Mouse (Mus musculus) adrenal gland, postnatal 25 days (tissue): ENCODE results near the gene Syce2. TPM values are rescaled to one million over a fixed set of nuclear protein-coding genes. Genes with fewer than 3 reads are reported as not detected.
A peak's percentile ranks its signal among the peaks of the same experiment; 100 is the strongest.

Experiments
- DNase-seq: peaks from one replicate; pipeline ENCODE4 v3.0.0; 2021; ENCODE audit warnings: mixed read lengths
- microRNA-seq, 2 experiments: library from miRNA; unstranded; fragments of <30 nt; microRNA quantifications; one replicate each; pipeline ENCODE4 v1.2.0; 2021
- total RNA-seq: library from RNA; stranded (reverse); gene quantifications from 2 replicates; pipeline ENCODE4 v1.2.3, GENCODE M21; 2021

Gene Syce2
- total RNA-seq, 1 experiment from 2014 or later: 10.6 TPM

GRCm38 (mm10) chr8:84928456-84929306, 56.8 kb downstream of the Syce2 start:
- DNase-seq: peak; percentile 78

GRCm38 (mm10) chr8:84930582-84930981, 58.7 kb downstream of the Syce2 start:
- no peak for DNase-seq

DNA sequence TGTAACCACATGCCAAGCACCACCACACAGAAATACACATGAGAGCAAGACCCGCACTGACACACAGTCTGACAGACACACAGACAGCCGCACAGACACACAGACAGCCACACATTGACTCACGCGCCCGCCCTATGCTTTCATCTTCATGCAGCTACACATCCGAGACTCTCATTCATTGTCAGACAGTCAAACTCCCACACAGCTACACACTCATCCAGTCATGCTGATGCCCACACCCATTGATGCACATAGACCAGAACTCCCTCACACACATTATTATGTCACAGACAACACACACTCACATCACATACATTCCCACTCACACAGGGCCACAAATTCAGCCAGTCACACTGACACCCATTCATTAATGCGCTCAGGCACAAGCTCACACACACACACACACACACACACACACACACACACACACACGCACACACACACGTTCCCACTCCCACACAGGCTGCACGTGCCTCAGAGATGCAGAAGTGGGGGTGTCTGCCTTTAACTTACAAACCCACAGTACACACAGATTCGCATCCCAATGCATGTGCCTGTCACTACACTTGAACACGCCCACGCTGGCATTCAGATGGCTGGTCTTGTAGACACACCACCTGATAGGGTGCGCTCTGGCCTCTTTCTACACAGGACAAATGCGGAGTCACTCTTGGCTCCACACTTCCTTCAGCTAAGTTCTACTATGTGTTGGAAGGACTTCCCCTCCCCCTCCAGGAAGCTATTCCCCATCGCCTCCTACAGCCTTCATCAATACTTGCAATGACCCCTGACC, 62.1 kb downstream of the Syce2 start:
- no peak for DNase-seq

- DNase-seq: peak; percentile 27
Observed at GRCm38 (mm10) chr8:84934860-84935259, 62.9 kb downstream of the Syce2 start.

DNA sequence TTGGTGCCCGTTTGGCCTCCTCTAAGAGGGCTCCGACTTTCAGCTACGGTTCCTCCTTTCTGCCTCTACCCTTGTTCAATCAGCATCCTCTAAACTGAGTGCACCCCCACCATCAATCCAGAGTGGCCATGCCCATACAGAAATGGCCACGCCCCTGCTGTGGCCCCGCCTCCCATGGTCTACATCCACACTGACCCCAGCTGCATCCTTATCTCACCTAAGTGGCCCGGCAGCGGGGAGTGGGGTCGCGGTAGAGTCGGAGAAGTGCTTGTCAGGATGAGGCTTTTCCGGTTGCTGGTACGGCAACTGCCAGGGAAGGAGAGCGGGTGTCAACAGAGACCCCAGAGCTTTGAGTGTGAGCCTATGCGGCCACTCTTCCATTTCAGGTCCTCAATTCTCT, 63.6 kb downstream of the Syce2 start:
- DNase-seq: no peak

GRCm38 (mm10) chr8:84936041-84936961, 64.4 kb downstream of the Syce2 start:
- no peak for DNase-seq

GRCm38 (mm10) chr8:84936962-84937546, 65.1 kb downstream of the Syce2 start, which contains the start of gene Mast1:
Mast1 (minus strand) TSS chr8:84937359.
- peak; percentile 75 for DNase-seq

Small RNA genes within 50 kb of the gene (microRNA-seq; reads per million reads assigned to microRNA genes)
- 0 reads per million in 2 experiments for gene Gm24197
- 1.8 to 3.4 reads per million in 2 experiments for gene Mir7069

Other genes with a start within 250 kb of the Syce2 start
- 19.6 and 22.3 TPM in 2 replicates for gene Ier2, start 209.3 kb upstream of the Syce2 start, total RNA-seq
- 75.1 and 83.9 TPM in 2 replicates for gene Trmt1, start 185.8 kb upstream of the Syce2 start, total RNA-seq
- gene Nacc1, start 184.2 kb upstream of the Syce2 start, total RNA-seq: 73.9 and 76.0 TPM in 2 replicates
- 3.1 and 3.8 TPM in 2 replicates for gene Lyl1, start 170.7 kb upstream of the Syce2 start, total RNA-seq
- gene G430095P16Rik, start 149.1 kb upstream of the Syce2 start, total RNA-seq: not detected in 2 replicates
- gene Nfix, start 71.8 kb upstream of the Syce2 start, total RNA-seq: 87.7 and 111 TPM in 2 replicates
- 11.2 and 11.6 TPM in 2 replicates for gene Dand5, start 49.3 kb upstream of the Syce2 start, total RNA-seq
- gene Gadd45gip1, start 40.6 kb upstream of the Syce2 start, total RNA-seq: 55.1 and 59.9 TPM in 2 replicates
- 116 and 120 TPM in 2 replicates for gene Rad23a, start 31.4 kb upstream of the Syce2 start, total RNA-seq
- gene Calr, start 25.2 kb upstream of the Syce2 start, total RNA-seq: 489 and 566 TPM in 2 replicates
- gene Farsa, start 15.1 kb upstream of the Syce2 start, total RNA-seq: 62.3 and 67.2 TPM in 2 replicates
- 47.7 and 59.5 TPM in 2 replicates for gene Gcdh, start 21.8 kb downstream of the Syce2 start, total RNA-seq
- gene Klf1, start 29.8 kb downstream of the Syce2 start, total RNA-seq: 0.27 TPM in 1 of 2 replicates, not detected in the other
- gene Dnase2a, start 36.4 kb downstream of the Syce2 start, total RNA-seq: 13.6 and 14.6 TPM in 2 replicates
- 1.3 and 3.0 TPM in 2 replicates for gene Mast1, start 65.2 kb downstream of the Syce2 start, total RNA-seq
- not detected in 2 replicates for gene Rtbdn, start 74.9 kb downstream of the Syce2 start, total RNA-seq
- gene Gm49661, start 97.3 kb downstream of the Syce2 start, total RNA-seq: 4.4 TPM in 1 of 2 replicates, not detected in the other
- 496 and 624 TPM in 2 replicates for gene Prdx2, start 97.5 kb downstream of the Syce2 start, total RNA-seq
- gene Rnaseh2a, start 97.7 kb downstream of the Syce2 start, total RNA-seq: 101 and 159 TPM in 2 replicates
- gene Junb, start 106.6 kb downstream of the Syce2 start, total RNA-seq: 32.8 and 33.2 TPM in 2 replicates
- gene Hook2, start 118.5 kb downstream of the Syce2 start, total RNA-seq: 7.7 and 10.8 TPM in 2 replicates
- not detected in 2 replicates for gene Best2, start 142.4 kb downstream of the Syce2 start, total RNA-seq
- 95.0 and 105 TPM in 2 replicates for gene Asna1, start 153.2 kb downstream of the Syce2 start, total RNA-seq
- 152 and 164 TPM in 2 replicates for gene Trir, start 154.7 kb downstream of the Syce2 start, total RNA-seq
- 71.1 and 78.3 TPM in 2 replicates for gene Tnpo2, start 164.8 kb downstream of the Syce2 start, total RNA-seq
- gene Fbxw9, start 187.9 kb downstream of the Syce2 start, total RNA-seq: 17.7 and 21.7 TPM in 2 replicates
- gene Gm5741, start 195.9 kb downstream of the Syce2 start, total RNA-seq: not detected in 2 replicates
- gene Dhps, start 199.6 kb downstream of the Syce2 start, total RNA-seq: 25.8 and 36.9 TPM in 2 replicates
- 86.5 and 108 TPM in 2 replicates for gene Wdr83os, start 208.6 kb downstream of the Syce2 start, total RNA-seq
- 22.7 and 29.2 TPM in 2 replicates for gene Wdr83, start 209.2 kb downstream of the Syce2 start, total RNA-seq
- 54.3 and 58.5 TPM in 2 replicates for gene Man2b1, start 211.2 kb downstream of the Syce2 start, total RNA-seq